Mouse (Mus musculus): ENCODE data around the gene Caskin1.

Gene Caskin1

GRCm38 (mm10) chr17:24470701-24471527 is 17.5 kb upstream of the Caskin1 start:
- DNase-seq (ENCODE audit: low read depth, low spot score): peak; percentile 44

GRCm38 (mm10) chr17:24472512-24472911 is 15.9 kb upstream of the Caskin1 start:
- DNase-seq (ENCODE audit: low read depth, low spot score): peak; percentile 71

DNA sequence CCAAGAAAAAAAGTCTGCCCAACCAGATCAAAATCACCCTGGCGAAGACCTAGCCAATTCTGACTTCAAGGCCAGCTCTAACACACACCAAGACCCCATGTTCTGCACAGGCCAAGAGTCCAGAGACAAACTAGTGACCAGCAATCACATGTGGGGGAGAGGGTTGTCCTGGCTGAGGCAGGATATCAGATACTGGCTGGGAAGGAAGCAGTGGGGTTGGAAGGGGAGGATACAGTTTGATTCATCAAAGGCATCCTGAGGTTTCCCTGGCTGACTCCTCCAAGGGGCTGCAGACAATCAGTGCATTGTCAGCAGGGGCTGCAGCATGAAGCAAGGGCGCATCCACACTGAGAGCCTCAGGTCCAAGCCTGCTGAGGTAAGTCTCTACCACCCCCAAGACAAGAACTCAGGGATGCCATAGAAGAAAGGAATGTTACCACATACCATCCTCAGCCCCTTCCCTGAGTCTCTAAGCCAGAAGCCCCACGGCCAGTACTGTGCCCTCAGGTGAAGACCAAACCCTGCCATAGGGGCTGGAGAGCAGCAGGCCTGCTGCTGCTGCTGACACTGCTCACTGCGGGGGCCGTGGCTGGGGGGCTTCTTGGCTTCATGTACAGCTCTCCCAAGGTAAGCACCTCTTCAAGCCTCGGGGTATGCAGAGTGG is 14.7 kb upstream of the Caskin1 start, which contains the start of gene Bricd5:
TSS of gene Bricd5 (plus strand) at position 273 of the 664 bp plus-strand sequence.
- no peak for DNase-seq (ENCODE audit: low read depth, low spot score)

DNA sequence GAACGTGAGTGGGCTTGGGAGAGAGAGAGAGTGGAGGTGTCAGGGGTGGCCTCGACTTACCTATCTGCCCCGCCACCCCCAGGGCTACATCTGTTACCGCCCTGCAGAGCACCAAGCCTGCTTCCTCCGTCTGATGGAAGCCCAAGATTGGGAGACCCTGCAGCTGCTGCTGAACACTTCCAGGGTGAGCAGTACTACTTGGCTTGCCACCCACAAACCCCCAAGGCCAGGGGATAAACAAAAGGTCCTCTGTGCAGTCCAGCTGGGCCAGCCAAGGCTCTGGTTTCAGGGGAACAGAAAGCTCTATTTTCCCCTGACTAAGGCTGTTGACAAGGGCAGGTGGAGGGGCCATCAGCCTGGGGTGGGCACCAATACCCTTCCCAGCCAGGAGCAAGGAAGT is 13.8 kb upstream of the Caskin1 start:
- DNase-seq (ENCODE audit: low read depth, low spot score): no peak

- no peak for DNase-seq (ENCODE audit: low read depth, low spot score)
Measured at GRCm38 (mm10) chr17:24475586-24475985, 12.8 kb upstream of the Caskin1 start.

- no peak for DNase-seq (ENCODE audit: low read depth, low spot score)
Measured at GRCm38 (mm10) chr17:24476022-24476776, 12.2 kb upstream of the Caskin1 start.

- no peak for DNase-seq (ENCODE audit: low read depth, low spot score)
Measured at GRCm38 (mm10) chr17:24477053-24477984, 11.1 kb upstream of the Caskin1 start.

DNA sequence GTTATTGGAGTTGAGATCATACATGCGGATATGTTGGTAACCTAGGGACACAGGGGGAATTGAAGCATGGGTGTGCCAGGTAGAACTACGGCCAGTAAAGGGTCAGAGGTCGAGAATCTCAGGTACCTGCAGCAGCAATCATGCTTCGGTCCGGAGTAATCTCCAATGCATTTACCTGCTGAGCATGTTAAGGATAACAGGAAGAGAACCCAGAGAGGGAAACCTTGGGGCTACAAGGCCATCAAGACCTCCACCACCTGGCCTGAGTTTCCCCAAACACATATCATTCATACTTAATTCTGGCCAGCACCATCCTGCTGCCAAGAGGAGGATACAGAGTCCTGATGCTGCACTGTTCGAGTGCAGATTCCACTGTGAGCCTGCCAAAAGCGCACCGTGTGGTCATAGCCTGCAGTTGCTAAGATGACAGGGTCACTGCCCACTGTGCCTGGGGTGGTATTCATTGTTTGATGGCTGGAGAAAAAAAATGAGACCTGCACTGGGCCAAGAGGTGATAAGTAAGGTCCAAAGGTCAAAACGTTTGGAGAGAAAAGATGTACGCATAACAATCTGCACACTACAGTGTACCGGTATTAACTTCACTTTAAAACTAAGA is 10.3 kb upstream of the Caskin1 start:
- DNase-seq (ENCODE audit: low read depth, low spot score): peak; percentile 60

DNA sequence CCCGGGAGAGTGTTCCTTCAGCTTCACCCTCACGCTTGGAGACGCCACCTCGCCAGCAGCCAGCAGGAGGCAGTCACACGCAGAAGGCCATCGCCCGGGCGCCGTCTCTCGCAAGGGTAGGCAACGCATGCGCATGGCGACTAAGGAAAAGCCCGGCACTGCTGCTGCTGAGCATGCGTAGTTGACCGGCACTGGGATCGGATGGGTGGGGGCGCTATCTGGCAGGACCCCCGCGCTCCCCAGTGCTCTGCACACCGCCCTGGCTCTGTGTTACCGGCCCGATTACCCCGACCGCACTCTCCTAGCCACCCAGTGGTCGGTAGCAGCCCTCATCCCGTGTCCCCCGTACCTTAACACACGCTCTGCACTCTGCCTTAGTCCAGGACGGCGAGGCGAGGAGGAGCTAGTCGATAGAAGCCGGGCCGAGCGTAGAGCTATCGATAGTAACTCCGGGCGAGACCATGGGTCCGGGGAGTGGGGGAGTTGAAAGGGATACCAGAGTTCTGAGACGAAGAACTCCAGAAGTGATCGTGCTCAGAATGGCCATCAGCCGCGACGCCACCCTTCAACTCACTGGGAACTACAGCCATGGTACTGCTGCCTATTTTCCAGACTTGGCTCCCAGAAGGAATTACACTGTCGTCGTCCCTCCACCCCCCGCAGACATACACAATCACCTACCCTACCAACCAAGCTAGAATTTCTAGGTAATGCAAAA is 9.6 kb upstream of the Caskin1 start, which contains the start of gene Mlst8:
TSS of gene Mlst8 (minus strand) at position 416 of the 718 bp plus-strand sequence.
- DNase-seq (ENCODE audit: low read depth, low spot score): peak; percentile 97

GRCm38 (mm10) chr17:24479431-24479830 is 9.0 kb upstream of the Caskin1 start:
- DNase-seq (ENCODE audit: low read depth, low spot score): no peak

DNA sequence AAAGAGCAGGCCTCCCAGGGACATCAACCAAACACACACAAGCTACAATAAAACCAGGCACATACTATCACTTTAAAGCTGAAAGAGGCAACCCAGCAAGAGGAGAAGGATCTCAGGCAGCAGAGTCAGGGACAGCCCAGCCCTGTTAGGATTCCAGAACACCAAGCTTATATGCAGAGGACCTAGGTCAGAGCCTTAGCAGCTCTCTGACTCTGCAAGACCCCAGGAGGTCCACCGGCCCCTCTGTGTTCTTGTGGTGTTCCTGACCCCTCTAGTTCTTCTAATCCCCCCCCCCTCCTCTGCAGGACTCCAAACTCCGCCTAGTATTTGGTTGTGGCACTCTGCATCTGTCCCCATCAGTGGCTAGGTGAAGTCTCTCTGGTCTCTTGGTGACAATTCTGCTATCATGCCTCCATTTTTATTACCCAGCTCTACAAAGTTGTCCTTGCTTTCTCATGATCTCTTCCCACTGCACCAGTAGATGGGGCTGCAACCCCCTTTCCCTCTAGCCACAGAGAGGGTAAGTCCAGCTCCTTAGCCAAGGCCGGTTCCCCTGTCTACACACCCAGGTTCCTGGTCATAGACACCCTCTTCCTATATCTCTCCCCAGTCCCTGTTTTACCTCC is 8.1 kb upstream of the Caskin1 start:
- peak; percentile 68 for DNase-seq (ENCODE audit: low read depth, low spot score)

GRCm38 (mm10) chr17:24481027-24481815 is 7.2 kb upstream of the Caskin1 start:
- DNase-seq (ENCODE audit: low read depth, low spot score): no peak

DNA sequence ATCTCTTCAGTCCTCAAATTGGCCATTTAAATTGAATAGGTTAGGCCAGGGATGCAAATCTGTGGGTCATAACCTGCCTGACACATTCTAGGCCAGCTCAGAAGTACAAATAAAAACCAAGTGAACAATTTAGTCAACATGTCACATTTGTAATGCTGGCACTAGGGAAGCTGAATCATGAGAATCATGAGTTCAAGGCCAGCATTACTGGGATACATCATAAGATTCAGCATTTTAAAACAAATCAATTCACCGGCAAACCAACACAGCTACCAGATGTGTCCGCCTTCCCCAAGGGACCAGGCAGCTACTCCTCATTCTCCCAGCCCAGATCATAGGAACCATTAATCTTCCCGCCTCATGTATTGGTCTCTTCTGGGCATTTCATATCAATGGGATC is 4.9 kb upstream of the Caskin1 start:
- DNase-seq (ENCODE audit: low read depth, low spot score): no peak

DNA sequence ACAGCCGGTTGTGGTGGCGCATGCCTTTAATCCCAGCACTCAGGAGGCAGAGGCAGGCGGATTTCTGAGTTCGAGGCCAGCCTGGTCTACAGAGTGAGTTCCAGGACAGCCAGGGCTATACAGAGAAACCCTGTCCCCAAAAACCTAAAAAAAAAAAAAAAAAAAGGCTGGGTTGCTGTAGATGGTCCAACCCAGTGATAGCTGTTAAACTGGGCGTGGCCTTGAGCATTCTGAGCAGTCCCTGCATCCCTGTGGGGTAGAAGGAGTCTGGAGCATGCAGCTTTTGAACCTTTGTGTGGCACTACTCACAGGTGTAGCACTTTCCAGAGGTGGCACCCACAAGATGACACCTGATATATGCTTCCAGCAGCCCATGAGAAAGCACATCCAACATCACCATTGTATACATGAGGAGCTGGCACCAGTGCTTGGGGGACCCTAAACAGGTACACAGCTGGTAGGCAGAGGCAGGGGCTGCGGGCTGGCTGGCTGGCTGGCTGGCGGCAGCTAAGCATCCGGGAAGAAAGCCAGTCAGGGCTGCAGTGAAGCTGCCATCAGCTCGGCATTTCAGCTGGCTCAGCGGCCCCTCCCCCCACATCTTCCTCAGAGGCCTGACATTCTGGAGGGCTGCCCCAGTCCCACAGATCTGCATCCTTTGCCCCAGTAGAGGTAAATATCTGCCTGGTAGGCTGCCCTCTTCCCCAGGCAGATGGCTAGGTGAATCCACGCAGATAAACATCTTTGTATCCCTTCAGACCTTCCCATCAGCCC is 3.1 kb upstream of the Caskin1 start:
- DNase-seq (ENCODE audit: low read depth, low spot score): no peak

GRCm38 (mm10) chr17:24488662-24489264 is 362 bp downstream of the Caskin1 start:
- no peak for DNase-seq (ENCODE audit: low read depth, low spot score)

- no peak for DNase-seq (ENCODE audit: low read depth, low spot score)
Measured at GRCm38 (mm10) chr17:24489265-24490030, 1.0 kb downstream of the Caskin1 start.

- DNase-seq (ENCODE audit: low read depth, low spot score): no peak
Measured at GRCm38 (mm10) chr17:24490399-24490798, 2.0 kb downstream of the Caskin1 start.
